Mouse (Mus musculus) lung, postnatal 10 days (tissue): Measurements from ENCODE around the gene 1700029J07Rik.

ENCODE experiments used
- DNase-seq: peaks from one replicate; pipeline ENCODE4 v3.0.0; 2021

1700029J07Rik gene

GRCm38 (mm10) chr8:45975126-45975836, at the start of gene 1700029J07Rik, which contains the start of gene Ufsp2:
Gene 1700029J07Rik (minus strand): TSS chr8:45975252.
Gene Ufsp2 (plus strand): TSS chr8:45975528.
- DNase-seq, result peak; percentile 98

GRCm38 (mm10) chr8:46024392-46024791, 49.3 kb upstream of the 1700029J07Rik start:
- DNase-seq, result peak; percentile 85

GRCm38 (mm10) chr8:46022758-46023157, 47.7 kb upstream of the 1700029J07Rik start:
- no peak for DNase-seq

- no peak for DNase-seq
Measured at GRCm38 (mm10) chr8:46022203-46022602, 47.2 kb upstream of the 1700029J07Rik start.

GRCm38 (mm10) chr8:46010746-46011680, 36.0 kb upstream of the 1700029J07Rik start:
- peak; percentile 61 for DNase-seq

- peak; percentile 28 for DNase-seq
Measured at GRCm38 (mm10) chr8:46010306-46010705, 35.3 kb upstream of the 1700029J07Rik start.

- DNase-seq, result no peak
Measured at GRCm38 (mm10) chr8:46007050-46007672, 32.1 kb upstream of the 1700029J07Rik start.

- DNase-seq, result no peak
Measured at GRCm38 (mm10) chr8:46005596-46005995, 30.5 kb upstream of the 1700029J07Rik start, which contains the start of gene Ankrd37. Gene Ankrd37 (minus strand): TSS chr8:46005707.

GRCm38 (mm10) chr8:45999784-46000705, 25.0 kb upstream of the 1700029J07Rik start:
- DNase-seq, result peak; percentile 99

- peak; percentile 40 for DNase-seq
Measured at GRCm38 (mm10) chr8:45999138-45999783, 24.2 kb upstream of the 1700029J07Rik start, which contains the start of gene Lrp2bp. Gene Lrp2bp (plus strand): TSS chr8:45999303.

GRCm38 (mm10) chr8:45998228-45998627, 23.2 kb upstream of the 1700029J07Rik start:
- DNase-seq, result peak; percentile 17

GRCm38 (mm10) chr8:45995576-45995975, 20.5 kb upstream of the 1700029J07Rik start:
- DNase-seq, result no peak

GRCm38 (mm10) chr8:45994111-45994510, 19.1 kb upstream of the 1700029J07Rik start:
- peak; percentile 18 for DNase-seq

GRCm38 (mm10) chr8:45990631-45991310, 15.7 kb upstream of the 1700029J07Rik start:
- DNase-seq, result no peak

- DNase-seq, result no peak
Measured at GRCm38 (mm10) chr8:45988189-45988588, 13.1 kb upstream of the 1700029J07Rik start.

- DNase-seq, result no peak
Measured at GRCm38 (mm10) chr8:45986665-45987064, 11.6 kb upstream of the 1700029J07Rik start.

- DNase-seq, result peak; percentile 9
Measured at GRCm38 (mm10) chr8:45975837-45976468, 901 bp upstream of the 1700029J07Rik start.

GRCm38 (mm10) chr8:45973988-45974505, 1.0 kb downstream of the 1700029J07Rik start:
- no peak for DNase-seq

- no peak for DNase-seq
Measured at GRCm38 (mm10) chr8:45970894-45971293, 4.2 kb downstream of the 1700029J07Rik start.

- DNase-seq, result no peak
Measured at GRCm38 (mm10) chr8:45950622-45951021, 24.4 kb downstream of the 1700029J07Rik start.
